Mouse (Mus musculus): ENCODE data around the gene Arl6ip6. TPM values are rescaled to one million over a fixed set of nuclear protein-coding genes. Genes with fewer than 3 reads are reported as not detected.

Arl6ip6 gene
- total RNA-seq, 2 experiments from 2014 or later, result 41.4 to 65.5 TPM

Other genes starting within 250 kb of the Arl6ip6 start
- gene Prpf40a, start 442 bp upstream of the Arl6ip6 start, total RNA-seq (2015), result 98.2 and 107 TPM in 2 replicates
- gene Prpf40a, start 442 bp upstream of the Arl6ip6 start, total RNA-seq (2017), result 190 and 201 TPM in 2 replicates